Mouse (Mus musculus): ENCODE measurements around the gene Sec11a. TPM values are rescaled to one million over a fixed set of nuclear protein-coding genes. Genes with fewer than 3 reads are reported as not detected.
"Not testable (repeated sequence)": the region's sequence is repeated elsewhere in the genome, so short reads cannot be mapped to it uniquely, and the experiment has no call there.

Gene Sec11a
- total RNA-seq, 2 experiments from 2014 or later, result 30.9 to 37.2 TPM

GRCm38 (mm10) chr7:80970913-80971312 is 23.3 kb upstream of the Sec11a start:
- no peak for DNase-seq
- intact Hi-C loops (cut with DNase I; ENCODE audit: low total_unique reads), result no loop called here

DNA sequence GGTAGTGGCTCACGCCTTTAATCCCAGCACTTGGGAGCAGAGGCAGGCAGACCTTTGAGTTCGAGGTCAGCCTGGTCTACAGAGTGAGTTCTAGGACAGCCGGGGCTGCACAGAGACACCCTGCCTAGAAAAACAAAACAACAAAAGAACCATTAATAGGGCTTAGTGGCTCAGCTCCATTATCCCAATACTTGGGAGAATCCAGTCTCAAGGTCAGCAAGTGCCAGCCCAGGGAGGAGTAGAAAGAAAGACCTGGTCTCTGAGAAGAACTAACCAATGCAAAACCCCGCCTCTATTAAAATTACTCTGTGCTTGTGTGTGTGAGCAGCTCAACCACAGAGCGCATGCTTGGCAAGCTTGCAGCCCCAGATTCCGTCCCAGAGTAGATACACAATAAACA is 15.2 kb upstream of the Sec11a start:
- no peak for DNase-seq
- intact Hi-C loops (cut with DNase I; ENCODE audit: low total_unique reads), result no loop called here

DNA sequence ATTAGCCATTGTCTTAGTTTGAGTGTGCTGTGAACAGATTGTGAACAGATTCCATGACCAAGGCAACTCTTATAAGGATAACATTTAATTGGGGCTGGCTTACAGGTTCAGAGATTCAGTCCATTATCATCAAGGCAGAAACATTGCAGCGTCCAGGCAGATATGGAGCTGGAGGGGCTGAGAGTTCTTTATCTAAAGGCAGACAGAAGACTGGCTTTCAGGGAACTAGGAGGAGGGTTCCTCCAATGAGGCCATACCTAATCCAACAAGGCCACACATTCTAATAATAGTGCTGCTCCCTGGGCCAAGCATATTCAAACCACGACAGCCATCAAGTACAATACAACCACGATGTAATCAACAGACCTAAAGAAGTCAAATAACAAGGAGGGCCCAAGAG is 11.4 kb upstream of the Sec11a start:
- DNase-seq, result no peak
- intact Hi-C loops (cut with DNase I; ENCODE audit: low total_unique reads), result no loop called here

GRCm38 (mm10) chr7:80956891-80957290 is 9.3 kb upstream of the Sec11a start:
- intact Hi-C loops (cut with DNase I; ENCODE audit: low total_unique reads), result no loop called here
- DNase-seq, result no peak

DNA sequence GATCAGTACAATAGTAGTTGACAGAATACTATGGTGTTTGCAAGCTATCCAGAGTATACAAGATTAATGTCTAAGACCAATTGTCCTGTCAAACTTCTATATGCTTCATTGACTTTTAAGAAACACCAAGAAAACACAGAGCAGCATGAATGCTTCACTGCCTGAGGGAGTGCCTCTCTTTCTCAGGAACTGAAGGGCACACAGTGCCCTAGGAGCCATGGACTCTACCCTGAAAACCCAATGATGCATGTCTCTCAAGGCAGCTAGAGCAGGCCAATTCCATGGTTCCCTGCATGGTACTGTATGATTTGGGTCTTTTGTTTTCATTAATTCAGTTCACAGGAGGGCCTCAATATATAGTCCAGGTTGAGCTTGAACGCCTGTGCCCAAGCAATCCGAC is 6.7 kb upstream of the Sec11a start:
- intact Hi-C loops (cut with DNase I; ENCODE audit: low total_unique reads), result no loop called here
- no peak for DNase-seq

DNA sequence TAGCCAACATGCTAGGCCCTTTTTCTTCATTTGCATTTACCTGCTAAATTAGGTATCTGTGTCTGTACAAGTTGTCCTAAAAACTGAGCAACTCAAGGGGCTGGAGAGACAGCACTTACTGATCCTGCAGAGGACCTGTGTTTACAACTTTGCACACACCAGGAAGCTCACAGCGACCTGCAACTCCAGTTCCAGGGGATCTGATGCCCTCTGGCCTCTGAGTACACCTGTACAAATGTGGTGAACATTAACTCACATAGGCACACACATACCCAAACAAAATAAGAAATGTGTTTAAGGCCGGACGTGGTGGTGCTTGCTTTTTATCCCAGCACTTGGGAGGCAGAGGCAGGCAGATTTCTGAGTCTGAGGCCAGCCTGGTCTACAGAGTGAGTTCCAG is 4.6 kb upstream of the Sec11a start:
- intact Hi-C loops (cut with DNase I; ENCODE audit: low total_unique reads), result no loop called here
- no peak for DNase-seq

- DNase-seq, result no peak
- intact Hi-C loops (cut with DNase I; ENCODE audit: low total_unique reads), result no loop called here
These were observed 3.9 kb upstream of the Sec11a start for GRCm38 (mm10) chr7:80951461-80951860.

DNA sequence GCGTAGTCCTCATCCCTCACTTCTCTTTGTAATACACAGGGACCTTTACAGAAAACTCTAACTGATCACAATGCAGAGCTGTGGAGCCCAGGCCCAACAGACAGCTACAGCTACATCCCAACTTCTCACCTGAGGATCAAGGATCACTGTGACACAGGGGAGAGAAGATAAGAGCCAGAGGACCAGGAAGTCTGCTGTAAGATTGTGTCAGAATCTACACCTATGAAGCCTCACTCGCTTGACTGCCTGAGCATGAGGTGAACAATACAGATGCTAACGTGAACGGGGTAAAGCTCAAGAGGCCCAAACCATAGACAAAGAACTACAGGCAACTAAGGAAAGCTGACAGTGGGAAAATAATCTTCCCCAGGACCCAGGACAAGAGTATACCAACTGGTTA is 7.8 kb downstream of the Sec11a start:
- intact Hi-C loops (cut with DNase I; ENCODE audit: low total_unique reads), result no loop called here
- DNase-seq, result no peak

- intact Hi-C loops (cut with DNase I; ENCODE audit: low total_unique reads); DNase-seq: not testable (repeated sequence)
These were observed 10.3 kb downstream of the Sec11a start for GRCm38 (mm10) chr7:80937304-80937666.

DNA sequence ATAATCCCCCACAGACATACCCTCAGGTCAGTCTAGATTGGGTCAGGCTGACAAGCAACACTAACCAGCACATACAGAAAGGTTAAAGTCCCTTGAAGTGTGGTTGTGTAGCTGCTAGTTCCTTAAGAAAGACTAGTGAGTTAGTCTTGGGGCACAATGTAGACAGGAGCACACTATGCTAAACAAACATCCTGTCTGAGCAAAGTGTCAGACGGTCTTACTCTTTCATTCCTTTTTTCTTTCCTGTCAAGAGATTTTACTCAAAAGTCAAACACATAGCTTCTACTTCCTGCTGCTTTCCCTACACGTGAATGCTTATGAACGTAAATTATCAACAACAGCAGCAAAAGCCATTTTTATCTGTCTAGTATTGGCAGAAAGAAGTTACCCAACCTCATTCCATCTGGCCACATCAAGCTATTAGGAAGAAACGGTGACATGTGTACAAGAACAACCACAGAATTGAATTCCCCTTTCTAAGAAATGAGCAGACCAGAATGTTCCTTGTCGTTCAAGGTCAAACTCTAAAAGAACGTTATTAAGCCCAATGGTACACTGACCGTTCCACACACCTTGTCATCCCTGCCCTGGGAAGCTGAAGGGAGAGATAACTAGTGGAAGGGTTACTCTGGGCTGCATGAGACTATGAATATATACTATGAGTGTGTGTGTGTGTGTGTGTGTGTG is 10.8 kb downstream of the Sec11a start:
- intact Hi-C loops (cut with DNase I; ENCODE audit: low total_unique reads); DNase-seq: not testable (repeated sequence)

- intact Hi-C loops (cut with DNase I; ENCODE audit: low total_unique reads), result no loop called here
- no peak for DNase-seq
These were observed 11.7 kb downstream of the Sec11a start for GRCm38 (mm10) chr7:80935834-80936233.

GRCm38 (mm10) chr7:80932777-80933176 is 14.8 kb downstream of the Sec11a start:
- intact Hi-C loops (cut with DNase I; ENCODE audit: low total_unique reads), result no loop called here
- no peak for DNase-seq

DNA sequence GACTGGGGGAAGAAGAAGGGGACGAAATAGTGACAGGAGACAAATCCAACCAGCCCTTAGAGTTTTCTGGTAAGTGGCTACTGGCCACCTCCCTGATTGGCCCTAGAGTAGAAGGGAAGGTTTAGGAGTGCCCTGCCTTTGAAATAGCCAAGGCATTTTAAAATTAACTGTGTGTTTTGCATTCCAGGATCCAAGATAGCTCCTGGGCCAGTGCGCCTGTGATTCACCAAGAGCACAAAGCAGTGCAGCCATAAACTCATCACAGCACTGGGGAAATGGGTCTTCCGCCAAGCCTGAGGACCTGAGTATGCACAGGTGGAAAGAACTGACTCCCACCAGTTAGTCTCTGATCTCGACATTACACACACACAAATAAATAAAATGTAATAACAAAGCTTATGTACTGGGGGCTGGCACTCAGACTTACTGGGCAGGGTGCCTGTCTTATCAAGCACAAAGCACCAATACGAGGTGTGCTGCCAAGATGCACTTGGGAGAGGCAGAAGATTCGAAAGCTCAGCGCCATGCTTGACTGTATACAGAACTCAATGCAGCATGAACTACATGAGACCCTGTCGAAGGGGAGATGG is 15.9 kb downstream of the Sec11a start:
- DNase-seq, result no peak
- intact Hi-C loops (cut with DNase I; ENCODE audit: low total_unique reads), result no loop called here

DNA sequence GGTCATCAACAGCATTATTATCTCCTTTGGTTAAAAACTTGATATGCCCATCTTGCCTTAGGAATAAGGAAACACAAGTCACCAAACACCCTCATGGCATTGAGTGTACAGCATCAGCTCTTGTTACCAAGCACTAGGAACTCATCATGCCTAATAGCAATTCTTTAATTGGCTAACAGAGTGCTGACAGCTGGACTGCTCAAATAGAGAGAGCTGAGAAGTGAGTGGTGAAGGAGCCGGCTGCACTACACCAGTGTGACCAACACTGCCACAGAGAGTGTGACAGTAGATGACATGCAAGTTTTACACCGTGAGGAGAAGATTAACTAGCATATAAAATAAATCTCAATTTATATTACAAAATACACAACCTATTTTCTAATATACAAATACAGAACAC is 24.4 kb downstream of the Sec11a start:
- DNase-seq, result no peak
- intact Hi-C loops (cut with DNase I; ENCODE audit: low total_unique reads), result no loop called here

DNA sequence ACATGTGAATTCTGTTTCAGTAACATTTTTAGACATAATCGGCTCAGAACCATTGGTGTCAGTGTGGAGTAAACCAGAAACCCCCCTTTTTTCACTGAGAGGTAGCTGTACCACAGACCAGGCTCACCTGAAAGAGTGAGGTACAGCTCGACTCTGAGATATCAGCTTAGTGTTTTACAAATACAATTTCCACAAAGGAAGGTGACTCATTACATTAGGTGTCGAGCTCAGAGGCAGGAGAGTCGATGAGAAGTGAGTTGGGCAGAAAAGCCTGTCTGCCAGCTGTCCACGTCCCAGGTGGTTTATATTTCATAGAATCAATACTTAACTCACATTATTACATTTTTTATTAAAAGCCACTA is 28.0 kb downstream of the Sec11a start:
- no peak for DNase-seq

GRCm38 (mm10) chr7:80918982-80919646 is 28.5 kb downstream of the Sec11a start:
- DNase-seq, result no peak
- intact Hi-C loops (cut with DNase I; ENCODE audit: low total_unique reads), result no loop called here

More for the DNA sequence above, 28.0 kb downstream of the Sec11a start:
- intact Hi-C loops (cut with DNase I; ENCODE audit: low total_unique reads), result no loop called here

DNA sequence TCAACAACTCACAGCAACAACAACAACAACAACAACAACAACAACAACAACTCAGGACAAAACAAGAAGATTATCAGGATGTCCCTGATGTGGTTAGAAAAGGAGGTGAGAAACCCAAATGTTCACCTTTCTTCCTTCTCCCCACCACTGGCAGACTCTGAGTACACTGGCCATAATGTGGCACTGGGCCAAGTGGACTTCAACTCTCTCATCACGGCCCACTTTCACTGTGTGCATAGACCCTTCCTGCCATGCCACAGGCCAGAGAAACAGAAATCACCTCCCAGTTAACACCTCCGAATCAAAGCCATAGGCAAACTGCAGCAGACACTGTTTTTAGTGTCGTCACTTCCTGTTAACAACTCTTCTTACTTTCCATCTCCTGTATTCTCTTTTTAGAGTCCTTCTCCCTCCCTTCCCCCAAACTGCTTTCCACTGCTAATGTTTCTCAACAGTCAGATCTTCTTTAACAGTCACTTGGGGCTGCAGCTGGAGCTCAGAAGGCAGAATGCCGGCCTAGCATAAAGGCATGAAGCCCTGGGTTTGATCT is 29.6 kb downstream of the Sec11a start:
- no peak for DNase-seq
- intact Hi-C loops (cut with DNase I; ENCODE audit: low total_unique reads), result no loop called here

DNA sequence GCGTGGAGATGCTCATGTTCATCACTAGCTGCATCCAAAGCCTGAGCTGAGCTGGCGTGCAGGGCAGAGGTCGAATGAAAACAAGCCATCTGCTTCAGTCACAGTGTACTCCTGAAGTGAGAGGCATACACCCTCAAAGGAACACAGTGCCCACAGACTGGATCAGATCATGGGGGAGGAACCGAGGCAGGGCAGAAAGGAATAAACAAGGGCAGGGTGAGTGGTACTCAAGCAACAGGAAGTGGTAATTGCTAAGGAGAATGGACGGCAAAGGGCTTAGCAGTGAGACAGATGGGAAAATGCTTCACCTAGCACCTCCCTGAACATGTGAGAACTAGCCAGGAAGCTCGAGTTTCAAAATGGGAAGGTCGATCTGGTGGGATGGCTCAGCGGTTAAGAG is 35.1 kb downstream of the Sec11a start:
- intact Hi-C loops (cut with DNase I; ENCODE audit: low total_unique reads), result no loop called here
- DNase-seq, result no peak

DNA sequence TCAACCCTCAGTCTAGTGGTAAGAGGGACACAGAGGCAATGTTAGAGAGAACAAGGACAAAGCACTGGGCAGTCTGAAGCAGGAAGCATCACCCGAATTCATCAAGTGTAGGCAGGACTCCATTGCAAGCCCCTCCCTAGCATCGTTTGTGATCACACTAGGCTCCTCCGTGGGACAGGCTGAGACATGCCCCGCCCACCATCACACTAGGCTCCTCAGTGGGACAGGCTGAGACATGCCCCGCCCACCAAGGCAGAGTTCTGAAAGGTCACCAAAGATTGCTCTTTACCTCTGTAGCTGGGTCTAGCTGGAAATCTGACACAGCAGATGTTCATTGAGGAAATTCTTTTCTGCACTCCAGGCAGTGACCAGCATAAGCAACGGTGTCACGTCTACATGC is 36.5 kb downstream of the Sec11a start:
- no peak for DNase-seq
- intact Hi-C loops (cut with DNase I; ENCODE audit: low total_unique reads), result no loop called here

- DNase-seq, result peak; percentile 77
- intact Hi-C loops (cut with DNase I; ENCODE audit: low total_unique reads), result no loop called here
These were observed 42.6 kb downstream of the Sec11a start, which contains the start of gene Nmb for GRCm38 (mm10) chr7:80904921-80905515. TSS of gene Nmb (minus strand) at chr7:80905076.

Measured in gastrocnemius, postnatal 14 days (tissue).